Mouse (Mus musculus) CH12.LX (cell line): Measurements from ENCODE around the gene Traf4. TPM values are rescaled to one million over a fixed set of nuclear protein-coding genes. Genes with fewer than 3 reads are reported as not detected.
A peak's percentile ranks its signal among the peaks of the same experiment; 100 is the strongest.

Experiments used
- DNase-seq: peaks from one replicate; pipeline ENCODE4 v3.0.0-alpha.2; 2013; ENCODE audit errors: extremely low read depth
- H3K27ac ChIP-seq: 2 replicates; pipeline ENCODE4 v1.5.1; 2012; ENCODE audit warnings: low read depth, mild to moderate bottlenecking, control low read depth, moderate library complexity; ENCODE audit not compliant: insufficient read depth
- H3K27me3 ChIP-seq: replicated peaks from 2 replicates; pipeline ENCODE3; 2012; ENCODE audit warnings: inconsistent platforms
- H3K36me3 ChIP-seq, 2 experiments: replicated peaks in 1 of 2; 2 replicates each; pipeline versions ENCODE3 to v1.6.1; 2012; ENCODE audit warnings: inconsistent platforms in 1 of 2, low read length in 1 of 2, mild to moderate bottlenecking in 1 of 2, mixed read lengths in 1 of 2, moderate library complexity in 1 of 2; ENCODE audit not compliant: control insufficient read depth in 1 of 2, insufficient read depth in 1 of 2
- H3K4me1 ChIP-seq, 2 experiments: 2 replicates each; pipeline ENCODE4 v1.6.1; 2012; ENCODE audit warnings: inconsistent platforms in 1 of 2, moderate library complexity in 1 of 2; ENCODE audit not compliant: insufficient read depth in 2 of 2, control insufficient read depth in 1 of 2
- H3K4me2 ChIP-seq: 2 replicates; pipeline ENCODE4 v1.6.1; 2012; ENCODE audit warnings: low read depth, mild to moderate bottlenecking, control low read depth; ENCODE audit not compliant: poor library complexity, insufficient read depth, severe bottlenecking
- H3K4me3 ChIP-seq, 3 experiments: fragments of 150-350 bp in 1 of 3; sonication (generic) in 1 of 3; replicated peaks in 1 of 3; 2 replicates each; pipeline versions ENCODE3 to v1.5.1; 2011 to 2012; ENCODE audit warnings: low read depth in 2 of 3, low read length in 2 of 3, mild to moderate bottlenecking in 2 of 3, moderate library complexity in 2 of 3, control low read depth in 1 of 3, improper control_type of control experiment in 1 of 3, inconsistent platforms in 1 of 3, mixed read lengths in 1 of 3; ENCODE audit not compliant: poor library complexity in 1 of 3
- H3K79me2 ChIP-seq: replicated peaks from 2 replicates; pipeline ENCODE4 v1.6.1; 2012; ENCODE audit warnings: mild to moderate bottlenecking, moderate library complexity; ENCODE audit not compliant: control insufficient read depth, poor library complexity, insufficient read depth, severe bottlenecking; ENCODE audit errors: extremely low read depth
- H3K9ac ChIP-seq: 2 replicates; pipeline ENCODE4 v1.6.1; 2012; ENCODE audit warnings: low read depth, mild to moderate bottlenecking, control low read depth, moderate library complexity; ENCODE audit not compliant: insufficient read depth
- H3K9me3 ChIP-seq: replicated peaks from 2 replicates; pipeline ENCODE3; 2012; ENCODE audit warnings: low read length, inconsistent platforms, mixed read lengths
- BHLHE40 ChIP-seq: IDR thresholded peaks from 2 replicates; pipeline ENCODE4 v1.6.1; 2011; ENCODE audit warnings: mild to moderate bottlenecking, low read depth, low read length, improper control_type of control experiment
- CHD1 ChIP-seq: IDR thresholded peaks from 2 replicates; pipeline ENCODE4 v1.6.1; 2012; ENCODE audit warnings: low read depth, low read length, improper control_type of control experiment, inconsistent platforms
- CTCF ChIP-seq, 2 experiments: IDR thresholded peaks in 1 of 2; conservative IDR thresholded peaks in 1 of 2; 2 replicates each; pipeline ENCODE4 v1.5.1; 2011 to 2012; ENCODE audit warnings: low read depth in 2 of 2, low read length in 2 of 2, improper control_type of control experiment in 1 of 2, inconsistent platforms in 1 of 2, mild to moderate bottlenecking in 1 of 2, moderate library complexity in 1 of 2
- E2F4 ChIP-seq: IDR thresholded peaks from 2 replicates; pipeline ENCODE4 v1.6.1; 2011; ENCODE audit warnings: low read depth, low read length, improper control_type of control experiment; ENCODE audit not compliant: insufficient replicate concordance
- ELF1 ChIP-seq: IDR thresholded peaks from 2 replicates; pipeline ENCODE4 v1.6.1; 2014; ENCODE audit warnings: low read depth, mild to moderate bottlenecking, inconsistent platforms, low read length, improper control_type of control experiment
- EP300 ChIP-seq: IDR thresholded peaks from 2 replicates; pipeline ENCODE4 v1.6.1; 2011; ENCODE audit warnings: low read length, improper control_type of control experiment
- GABPA ChIP-seq: IDR thresholded peaks from 2 replicates; pipeline ENCODE4 v1.6.1; 2012; ENCODE audit warnings: low read depth, low read length, improper control_type of control experiment, inconsistent platforms; ENCODE audit not compliant: insufficient replicate concordance
- HCFC1 ChIP-seq: IDR thresholded peaks from 2 replicates; pipeline ENCODE4 v1.6.1; 2012; ENCODE audit warnings: low read depth, mild to moderate bottlenecking, inconsistent platforms, low read length, improper control_type of control experiment
- IRF4 ChIP-seq: IDR thresholded peaks from 2 replicates; pipeline ENCODE4 v1.6.1; 2014; ENCODE audit warnings: low read depth, mild to moderate bottlenecking, inconsistent platforms, low read length, improper control_type of control experiment
- JUN ChIP-seq: IDR thresholded peaks from 2 replicates; pipeline ENCODE4 v1.6.1; 2011; ENCODE audit warnings: low read depth, mild to moderate bottlenecking, low read length, improper control_type of control experiment, moderate library complexity; ENCODE audit not compliant: insufficient read depth
- JUND ChIP-seq: conservative IDR thresholded peaks from 2 replicates; pipeline ENCODE4 v1.6.1; 2011; ENCODE audit warnings: low read depth, low read length, improper control_type of control experiment
- KAT2A ChIP-seq: IDR thresholded peaks from 2 replicates; pipeline ENCODE4 v1.6.1; 2012; ENCODE audit warnings: low read length, improper control_type of control experiment, inconsistent platforms; ENCODE audit not compliant: insufficient replicate concordance
- MAFK ChIP-seq: IDR thresholded peaks from 2 replicates; pipeline ENCODE4 v1.6.1; 2011; ENCODE audit warnings: low read length, improper control_type of control experiment; ENCODE audit not compliant: insufficient replicate concordance
- MAX ChIP-seq: IDR thresholded peaks from 2 replicates; pipeline ENCODE4 v1.6.1; 2011; ENCODE audit warnings: low read length, improper control_type of control experiment
- MAZ ChIP-seq: IDR thresholded peaks from 2 replicates; pipeline ENCODE4 v1.6.1; 2012; ENCODE audit warnings: low read depth, mild to moderate bottlenecking, inconsistent platforms, low read length, improper control_type of control experiment, moderate library complexity
- MXI1 ChIP-seq: IDR thresholded peaks from 2 replicates; pipeline ENCODE4 v1.6.1; 2011; ENCODE audit warnings: mild to moderate bottlenecking, low read depth, low read length, improper control_type of control experiment
- MYC ChIP-seq: IDR thresholded peaks from 2 replicates; pipeline ENCODE4 v1.6.1; 2011; ENCODE audit warnings: low read depth, mild to moderate bottlenecking, improper control_type of control experiment, low read length
- NELFE ChIP-seq: IDR thresholded peaks from 2 replicates; pipeline ENCODE4 v1.6.1; 2011; ENCODE audit warnings: low read depth, low read length, improper control_type of control experiment
- NRF1 ChIP-seq: IDR thresholded peaks from 2 replicates; pipeline ENCODE4 v1.6.1; 2014; ENCODE audit warnings: low read depth, mild to moderate bottlenecking, inconsistent platforms, low read length, improper control_type of control experiment, moderate library complexity
- PAX5 ChIP-seq: IDR thresholded peaks from 2 replicates; pipeline ENCODE4 v1.6.1; 2012; ENCODE audit warnings: low read length, inconsistent platforms, mixed read lengths
- POLR2A ChIP-seq: IDR thresholded peaks from 2 replicates; pipeline ENCODE4 v1.6.1; 2011; ENCODE audit warnings: low read depth, mild to moderate bottlenecking, improper control_type of control experiment, low read length
- RAD21 ChIP-seq: IDR thresholded peaks from 2 replicates; pipeline ENCODE4 v1.6.1; 2011; ENCODE audit warnings: low read depth, mild to moderate bottlenecking, low read length, improper control_type of control experiment, moderate library complexity
- RCOR1 ChIP-seq: conservative IDR thresholded peaks from 2 replicates; pipeline ENCODE4 v1.6.1; 2012; ENCODE audit warnings: low read depth, mild to moderate bottlenecking, inconsistent platforms, low read length, improper control_type of control experiment
- SIN3A ChIP-seq: IDR thresholded peaks from 2 replicates; pipeline ENCODE4 v1.6.1; 2012; ENCODE audit warnings: low read length, improper control_type of control experiment, inconsistent platforms
- TBP ChIP-seq: conservative IDR thresholded peaks from 2 replicates; pipeline ENCODE4 v1.6.1; 2011; ENCODE audit warnings: low read depth, low read length, improper control_type of control experiment
- TCF12 ChIP-seq: IDR thresholded peaks from 2 replicates; pipeline ENCODE4 v1.6.1; 2014; ENCODE audit warnings: low read depth, mild to moderate bottlenecking, inconsistent platforms, low read length, improper control_type of control experiment
- UBTF ChIP-seq: IDR thresholded peaks from 2 replicates; pipeline ENCODE4 v1.6.1; 2012; ENCODE audit warnings: low read depth, mild to moderate bottlenecking, inconsistent platforms, low read length, improper control_type of control experiment, moderate library complexity
- USF2 ChIP-seq: conservative IDR thresholded peaks from 2 replicates; pipeline ENCODE4 v1.6.1; 2011; ENCODE audit warnings: low read depth, low read length, improper control_type of control experiment
- ZKSCAN1 ChIP-seq: IDR thresholded peaks from 2 replicates; pipeline ENCODE4 v1.6.1; 2012; ENCODE audit warnings: low read depth, inconsistent platforms, low read length, improper control_type of control experiment, borderline replicate concordance
- ZMIZ1 ChIP-seq: IDR thresholded peaks from 2 replicates; pipeline ENCODE4 v1.6.1; 2012; ENCODE audit warnings: low read depth, mild to moderate bottlenecking, inconsistent platforms, low read length, improper control_type of control experiment
- ZNF384 ChIP-seq: IDR thresholded peaks from 2 replicates; pipeline ENCODE4 v1.6.1; 2012; ENCODE audit warnings: low read depth, low read length, improper control_type of control experiment, inconsistent platforms
- dilution Hi-C: fragments of 300-500 bp; cut with MboI; formaldehyde crosslinking; loops from 2 replicates; pipeline ENCODE4 v1.14.3; 2020; ENCODE audit warnings: low sequenced_read_pairs; ENCODE audit not compliant: extremely low pct_unique_long_range_greater_than_20kb, extremely low pct_ligation_motif_present
- in situ Hi-C: fragments of 300-500 bp; cut with MboI; formaldehyde crosslinking; loops from 3 replicates; pipeline ENCODE4 v1.14.3; 2019; ENCODE audit warnings: low sequenced_read_pairs, low pct_ligation_motif_present, low pct_unique_long_range_greater_than_20kb, mixed read lengths
- polyA plus RNA-seq: library from polyadenylated mRNA; unstranded; fragments of >175 nt; gene quantifications from 2 replicates; pipeline ENCODE4 v1.2.1, GENCODE M21; 2012; ENCODE audit warnings: low read depth; ENCODE audit not compliant: insufficient read length
- total RNA-seq, 2 experiments: library from RNA; depleted of rRNA; stranded (reverse); fragments of 300-350 nt in 1 of 2; fragments of >200 nt in 1 of 2; gene quantifications; 2 replicates each; pipeline ENCODE4 v1.2.3; 2012 to 2014

Gene Traf4
- total and polyA plus RNA-seq, 3 experiments = 20.8 to 68.7 (median 55.9) TPM

- peak overlapping the region; percentile 79 for H3K4me2 ChIP-seq
- peak overlapping the region; percentile 96 for H3K9ac ChIP-seq
- H3K27me3 ChIP-seq = no peaks in the 10 kb centered on the region
- peaks cover 31 to 64% of the 10 kb centered on the region in 2 experiments for H3K4me1 ChIP-seq
- in situ Hi-C loops = no loop called here
- dilution Hi-C loops = no loop called here
- H3K27ac ChIP-seq = peak overlapping the region; percentile 91
- peak overlapping the region; percentile 73 to 97 (median 96) for H3K4me3 ChIP-seq
- H3K36me3 ChIP-seq = peaks cover 27 to 43% of the 10 kb centered on the region in 2 experiments
- peaks cover 33% of the 10 kb centered on the region for H3K79me2 ChIP-seq
- TF ChIP-seq MXI1 (no peak), MAX (0 out of 2 replicates have a peak, but pooled peaks have one; percentile 11), MAFK (no peak)
- H3K9me3 ChIP-seq = no peaks in the 10 kb centered on the region
- no peak for DNase-seq
Measured at GRCm38 (mm10) chr11:78164604-78164923, 825 bp downstream of the Traf4 start.

GRCm38 (mm10) chr11:78163681-78164603, 1.4 kb downstream of the Traf4 start:
- Histone ChIP-seq H3K36me3 (peaks cover 29 to 49% of the 10 kb centered on the region in 2 experiments), H3K27me3 (no peaks in the 10 kb centered on the region), H3K9me3 (no peaks in the 10 kb centered on the region), H3K4me3 (peak overlapping the region; percentile 73 to 97 (median 96)), H3K4me2 (peak overlapping the region; percentile 79), H3K27ac (peak overlapping the region; percentile 91), H3K9ac (peak overlapping the region; percentile 96), H3K4me1 (peaks cover 26 to 63% of the 10 kb centered on the region in 2 experiments), H3K79me2 (peaks cover 33% of the 10 kb centered on the region)
- in situ Hi-C loops (no loop called here), dilution Hi-C loops (no loop called here)
- DNase-seq = peak; percentile 92
- TF ChIP-seq CHD1 = peak; percentile 60; the same call in 1 of the 2 replicates
- TF ChIP-seq TBP = peak; percentile 73
- TF ChIP-seq ZNF384 = no peak
- TF ChIP-seq MYC = no peak
- no peak for TF ChIP-seq JUN
- peak; percentile 61 for TF ChIP-seq BHLHE40
- peak; percentile 18; the same call in 1 of the 2 replicates for TF ChIP-seq ZMIZ1
- no peak for TF ChIP-seq NELFE
- peak; percentile 56 for TF ChIP-seq ELF1
- peak; percentile 31 for TF ChIP-seq HCFC1
- TF ChIP-seq UBTF = no peak
- TF ChIP-seq RCOR1 = no peak
- TF ChIP-seq MXI1 = peak; percentile 51; the same call in 1 of the 2 replicates
- TF ChIP-seq E2F4 = no peak
- no peak for TF ChIP-seq CTCF (conservative IDR thresholded peaks at IDR 0.05 in 1 of 2, IDR thresholded peaks at IDR 0.05 in 1 of 2; ENCODE audit: low read depth in 2 of 2, low read length in 2 of 2)
- peak; percentile 88; the same call in 1 of the 2 replicates for TF ChIP-seq MAZ
- no peak for TF ChIP-seq PAX5
- 0 out of 2 replicates have a peak, but pooled peaks have one; percentile 47 for TF ChIP-seq KAT2A
- TF ChIP-seq RAD21 = no peak
- no peak; the same call in 1 of the 2 replicates for TF ChIP-seq NRF1
- no peak for TF ChIP-seq USF2
- TF ChIP-seq JUND = no peak
- peak; percentile 43; the same call in 1 of the 2 replicates for TF ChIP-seq POLR2A
- peak; percentile 85 for TF ChIP-seq TCF12
- TF ChIP-seq EP300 = peak; percentile 44; the same call in 1 of the 2 replicates
- TF ChIP-seq SIN3A = peak; percentile 82
- TF ChIP-seq IRF4 = peak; percentile 81
- no peak for TF ChIP-seq GABPA
- TF ChIP-seq ZKSCAN1 = no peak
